Comparison of ENCODE assay signal across 13 mouse cellular contexts in the genomic region with DNA sequence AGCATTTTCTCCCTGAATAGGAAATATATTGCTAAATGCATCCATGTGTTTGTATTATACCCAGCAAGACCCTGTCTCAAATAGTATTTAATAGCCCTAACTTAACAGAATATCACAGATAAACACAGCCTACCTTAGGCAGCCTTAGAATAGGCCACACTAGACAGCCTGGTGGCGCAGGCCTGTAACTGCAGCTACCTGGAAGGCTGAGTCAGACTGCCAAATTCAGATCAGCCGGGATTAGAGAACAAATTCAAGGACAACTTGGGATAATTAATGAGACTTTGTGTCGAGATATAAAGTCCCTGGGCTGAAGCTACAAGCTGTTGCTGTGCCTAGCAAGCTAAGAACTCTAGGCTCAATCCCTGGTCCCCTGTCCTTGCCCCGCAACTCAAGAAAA. TPM values are rescaled to one million over a fixed set of nuclear protein-coding genes. Genes with fewer than 3 reads are reported as not detected.
DNase-seq lines count a peak whose midpoint lies in the region; TF ChIP-seq lines count a peak whose summit lies in the region.
"Had no signal": no experiment of that assay in that cellular context is flagged by ENCODE, and none has a peak within 500 bp of the region (broad histone marks: within the 10 kb centered on the region; RNA-seq: fewer than 3 reads in every experiment).

No protein-coding gene starts in this region.

- peak; percentile 42 for TF ChIP-seq CTCF in gastrocnemius, adult 2 months (IDR thresholded peaks at IDR 0.05)

- no peak overlapping the region for H3K4me3 ChIP-seq in gastrocnemius, adult 2 months
- H3K4me3 ChIP-seq: embryonic facial prominence, embryonic 13.5 days; heart, embryonic 15.5 days; midbrain, embryonic 13.5 days; stomach, embryonic 15.5 days had no signal

- intact Hi-C loops in gastrocnemius, adult 2 months (cut with DNase I), result no loop called here

- H3K27ac ChIP-seq in gastrocnemius, adult 2 months, result no peak overlapping the region
- H3K27ac ChIP-seq: embryonic facial prominence, embryonic 13.5 days; heart, embryonic 15.5 days; midbrain, embryonic 13.5 days; stomach, embryonic 15.5 days had no signal

- DNase-seq in gastrocnemius, adult 2 months, result no peak
- no peak for DNase-seq in gastrocnemius, postnatal 4 days (ENCODE audit: low spot score in 2 of 2)
- DNase-seq in thymus, postnatal 25 days, result peak; percentile 14
- no peak for DNase-seq in thymus, postnatal 10 days (ENCODE audit: low spot score in 2 of 2)
- DNase-seq in liver, result peak; percentile 70
- DNase-seq in ovary, postnatal 10 days (ENCODE audit: low spot score), result no peak
- no peak for DNase-seq in layer of hippocampus, adult 8-10 months (ENCODE audit: low spot score in 2 of 2)
- DNase-seq in layer of hippocampus, adult 9-10 months (ENCODE audit: low spot score), result no peak

RNA-seq across cellular contexts. Expression of gene Kat2b, which starts 12.6 kb away (rescaled TPM):
- total RNA-seq in gastrocnemius, adult 2 months (2021), result 10 to 100 TPM; 65.7 to 70.4 TPM
- 10 to 100 TPM; 31.8 to 38.8 TPM for total RNA-seq in gastrocnemius, postnatal 4 days (2021)
- total RNA-seq in layer of hippocampus, adult 8-10 months (2022), result 10 to 100 TPM; 15.4 to 29.7 (median 19.8) TPM

RNA-seq across cellular contexts. Expression of gene Pp2d1, which starts 14.8 kb away (rescaled TPM):
- not detected for total RNA-seq in gastrocnemius, adult 2 months (2021)
- total RNA-seq in gastrocnemius, postnatal 4 days (2021), result not detected
- total RNA-seq in layer of hippocampus, adult 8-10 months (2022), result not detected
- total RNA-seq: layer of hippocampus, adult 18-20 months had no signal

Comparison
In these comparisons a context has a peak if more than half of its experiments do, and no peak if none do; other contexts are left out.
1. DNase-seq: peak in thymus, postnatal 25 days (single experiment) and liver (single experiment); none in gastrocnemius, adult 2 months (single experiment), gastrocnemius, postnatal 4 days (0 of 2), thymus, postnatal 10 days (0 of 2), ovary, postnatal 10 days (single experiment), layer of hippocampus, adult 8-10 months (0 of 2) and layer of hippocampus, adult 9-10 months (single experiment).